Mouse (Mus musculus): ENCODE results near the gene Cry2.

Gene Cry2

GRCm38 (mm10) chr2:92387646-92388045 lies 46.2 kb downstream of the Cry2 start:
- DNase-seq (ENCODE audit: low read depth): no peak

GRCm38 (mm10) chr2:92386821-92387570 lies 46.8 kb downstream of the Cry2 start:
- no peak for DNase-seq (ENCODE audit: low read depth)

- DNase-seq (ENCODE audit: low read depth): no peak
These were observed 48.5 kb downstream of the Cry2 start for GRCm38 (mm10) chr2:92385113-92386051.

GRCm38 (mm10) chr2:92384101-92384500 lies 49.7 kb downstream of the Cry2 start:
- DNase-seq (ENCODE audit: low read depth): no peak

- no peak for DNase-seq (ENCODE audit: low read depth)
These were observed 51.1 kb downstream of the Cry2 start for GRCm38 (mm10) chr2:92382759-92383158.

GRCm38 (mm10) chr2:92381901-92382588 lies 51.8 kb downstream of the Cry2 start, which contains the start of gene 1700029I15Rik:
Gene 1700029I15Rik, plus strand, starts transcription at chr2:92382538.
- DNase-seq (ENCODE audit: low read depth): no peak

GRCm38 (mm10) chr2:92381161-92381560 lies 52.7 kb downstream of the Cry2 start:
- DNase-seq (ENCODE audit: low read depth): no peak

GRCm38 (mm10) chr2:92380495-92381050 lies 53.3 kb downstream of the Cry2 start:
- no peak for DNase-seq (ENCODE audit: low read depth)

- no peak for DNase-seq (ENCODE audit: low read depth)
These were observed 53.9 kb downstream of the Cry2 start for GRCm38 (mm10) chr2:92379783-92380494.

GRCm38 (mm10) chr2:92377320-92377719 lies 56.5 kb downstream of the Cry2 start:
- no peak for DNase-seq (ENCODE audit: low read depth)

- DNase-seq (ENCODE audit: low read depth): peak; percentile 64
These were observed 57.5 kb downstream of the Cry2 start for GRCm38 (mm10) chr2:92376300-92376699.

- peak; percentile 29 for DNase-seq (ENCODE audit: low read depth)
These were observed 58.1 kb downstream of the Cry2 start for GRCm38 (mm10) chr2:92375788-92376187.

- DNase-seq (ENCODE audit: low read depth): peak; percentile 99
These were observed 58.7 kb downstream of the Cry2 start for GRCm38 (mm10) chr2:92375099-92375623.

GRCm38 (mm10) chr2:92374514-92374913 lies 59.3 kb downstream of the Cry2 start, which contains the start of the genes Pex16 and Large2:
Gene Pex16, plus strand, starts transcription at chr2:92374676.
Gene Large2, minus strand, starts transcription at chr2:92374869.
- peak; percentile 75 for DNase-seq (ENCODE audit: low read depth)

GRCm38 (mm10) chr2:92373437-92373813 lies 60.4 kb downstream of the Cry2 start:
- DNase-seq (ENCODE audit: low read depth): peak; percentile 22

GRCm38 (mm10) chr2:92372767-92373436 lies 60.9 kb downstream of the Cry2 start:
- DNase-seq (ENCODE audit: low read depth): no peak

- DNase-seq (ENCODE audit: low read depth): no peak
These were observed 61.7 kb downstream of the Cry2 start for GRCm38 (mm10) chr2:92371971-92372690.

GRCm38 (mm10) chr2:92370821-92371805 lies 62.7 kb downstream of the Cry2 start:
- no peak for DNase-seq (ENCODE audit: low read depth)
